Comparison of ENCODE assay signal across 8 mouse cellular contexts in the genomic region with DNA sequence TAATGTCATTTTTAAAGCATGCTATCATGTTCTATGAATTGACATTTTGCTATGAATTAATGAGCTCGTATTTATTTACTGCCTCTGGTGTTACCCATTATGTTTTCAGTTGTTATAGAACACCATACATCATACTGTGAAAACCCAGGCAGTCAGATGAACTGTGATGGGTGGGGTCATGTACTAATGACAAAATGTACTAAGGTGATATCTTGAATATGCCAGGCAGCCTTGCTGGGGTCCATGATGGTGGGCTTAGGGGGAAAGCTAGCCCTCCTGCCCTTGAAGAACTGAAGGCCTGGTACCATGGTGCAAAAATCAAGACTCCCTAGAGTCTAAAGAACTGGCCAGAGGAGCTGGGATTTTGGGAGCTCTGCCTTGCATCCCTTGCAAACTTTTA. TPM values are rescaled to one million over a fixed set of nuclear protein-coding genes. Genes with fewer than 3 reads are reported as not detected.
DNase-seq lines count a peak whose midpoint lies in the region; ATAC-seq and TF ChIP-seq lines count a peak whose summit lies in the region.

No protein-coding gene starts in this region.

- H3K9me3 ChIP-seq in heart, postnatal 0 days (replicated peaks; ENCODE audit: control insufficient read depth, low read length), result no peaks in the 10 kb centered on the region
- no peaks in the 10 kb centered on the region for H3K9me3 ChIP-seq in forebrain, embryonic 16.5 days (ENCODE audit: control insufficient read depth, low read length)

- no peak for DNase-seq in heart, postnatal 0 days (ENCODE audit: low spot score)
- DNase-seq in heart, adult 9 months (ENCODE audit: low spot score in 2 of 2), result no peak
- DNase-seq in natural killer cell, adult 2 months (ENCODE audit: low spot score in 2 of 2), result no peak
- DNase-seq in layer of hippocampus, adult 18-20 months (ENCODE audit: low spot score in 2 of 2), result no peak
- no peak for DNase-seq in retina, postnatal 1 day

- no peaks in the 10 kb centered on the region for H3K27me3 ChIP-seq in heart, postnatal 0 days (ENCODE audit: control insufficient read depth, insufficient read depth, low read length)
- no peaks in the 10 kb centered on the region for H3K27me3 ChIP-seq in forebrain, embryonic 16.5 days (replicated peaks; ENCODE audit: control insufficient read depth, insufficient read depth, low read length)

- 0 out of 2 replicates have a peak, but pooled peaks cover 8% of the 10 kb centered on the region for H3K4me1 ChIP-seq in heart, postnatal 0 days (ENCODE audit: control insufficient read depth, insufficient read depth)
- peaks cover 15% of the 10 kb centered on the region for H3K4me1 ChIP-seq in bone marrow macrophage, adult 2 months (ENCODE audit: control insufficient read depth, insufficient read depth, low read length)
- peaks cover 16% of the 10 kb centered on the region for H3K4me1 ChIP-seq in forebrain, embryonic 16.5 days (replicated peaks; ENCODE audit: control insufficient read depth, insufficient read depth, low read length)

- H3K4me3 ChIP-seq in heart, postnatal 0 days (ENCODE audit: low read depth, low read length), result no peak overlapping the region
- H3K4me3 ChIP-seq in bone marrow macrophage, adult 2 months (ENCODE audit: insufficient read depth, low read length), result peak overlapping the region; percentile 9; the same call in 1 of the 2 replicates
- no peak overlapping the region for H3K4me3 ChIP-seq in forebrain, embryonic 16.5 days (replicated peaks; ENCODE audit: low read length)

- 87% methylated on average over 1 of the region's 1 CpGs for whole genome bisulfite sequencing in heart, postnatal 0 days
- WGBS in forebrain, embryonic 16.5 days, result 69% methylated on average over 1 of the region's 1 CpGs

- no peaks in the 10 kb centered on the region for H3K36me3 ChIP-seq in heart, postnatal 0 days (replicated peaks; ENCODE audit: control insufficient read depth, insufficient read depth, low read length)
- H3K36me3 ChIP-seq in forebrain, embryonic 16.5 days (ENCODE audit: control insufficient read depth, insufficient read depth), result no peaks in the 10 kb centered on the region

- ATAC-seq in heart, postnatal 0 days (ENCODE audit: insufficient read depth, low read depth), result no peak
- no peak for ATAC-seq in forebrain, embryonic 16.5 days
- ATAC-seq in megakaryocyte-erythroid progenitor cell, adult 5-6 weeks (replicated peaks; ENCODE audit: low FRiP score, low TSS enrichment, poor library complexity, severe bottlenecking), result 0 out of 2 replicates have a peak, but pooled peaks have one; percentile 9

- no peak for TF ChIP-seq CTCF in heart, postnatal 0 days (IDR thresholded peaks at IDR 0.05; ENCODE audit: low read depth)
- no peak for TF ChIP-seq CTCF in bone marrow macrophage, adult 2 months (IDR thresholded peaks at IDR 0.05; ENCODE audit: low read depth, low read length)

- TF ChIP-seq EP300 in heart, postnatal 0 days (IDR thresholded peaks at IDR 0.05; ENCODE audit: low read depth), result no peak

- peak overlapping the region; percentile 64; the same call in 1 of the 2 replicates for H3K4me2 ChIP-seq in heart, postnatal 0 days (ENCODE audit: low read depth, low read length)
- no peak overlapping the region for H3K4me2 ChIP-seq in forebrain, embryonic 16.5 days (ENCODE audit: low read length)

- 0 out of 2 replicates have a peak overlapping the region, but pooled peaks have one; percentile 20 for H3K9ac ChIP-seq in heart, postnatal 0 days (replicated peaks; ENCODE audit: low read depth, low read length)
- no peak overlapping the region for H3K9ac ChIP-seq in forebrain, embryonic 16.5 days (replicated peaks; ENCODE audit: low read depth, low read length)

- 0 out of 2 replicates have a peak overlapping the region, but pooled peaks have one; percentile 39 for H3K27ac ChIP-seq in heart, postnatal 0 days (ENCODE audit: low read depth)
- H3K27ac ChIP-seq in bone marrow macrophage, adult 2 months (ENCODE audit: insufficient read depth, low read depth, low read length), result peak overlapping the region; percentile 56
- H3K27ac ChIP-seq in forebrain, embryonic 16.5 days (ENCODE audit: low read length), result peak overlapping the region; percentile 64

- TF ChIP-seq POLR2A in bone marrow macrophage, adult 2 months (IDR thresholded peaks at IDR 0.05; ENCODE audit: borderline replicate concordance, low read depth, low read length), result no peak

RNA-seq across cellular contexts. Expression of a gene that starts 8.0 kb away (rescaled TPM):
- total RNA-seq in heart, postnatal 0 days (2014; rRNA removed; ENCODE audit: low replicate concordance), result 13.7 and 16.6 TPM in 2 replicates
- 7.6 and 7.7 TPM in 2 replicates for polyA plus RNA-seq in heart, postnatal 0 days (2015; fragmentation: Nextera tagmentation; extraction: Ambion mirVana)
- 17.7 and 18.0 TPM in 2 replicates for polyA plus RNA-seq in bone marrow macrophage, adult 2 months (2012; ENCODE audit: insufficient read depth, insufficient read length, missing spikeins)
- 15.7 and 16.8 TPM in 2 replicates for polyA plus RNA-seq in forebrain, embryonic 16.5 days (2015; fragmentation: Nextera tagmentation; extraction: Ambion mirVana)
- total RNA-seq in megakaryocyte-erythroid progenitor cell, adult 5-6 weeks (2014; fragmentation: Nextera tagmentation), result 10.4 and 14.9 TPM in 2 replicates
- total RNA-seq in megakaryocyte-erythroid progenitor cell, adult 5-6 weeks (2017), result 34.5 and 36.1 TPM in 2 replicates
- total RNA-seq in layer of hippocampus, adult 18-20 months (2021), result 10 to 100 TPM; 16.8 to 17.4 TPM

RNA-seq across cellular contexts. Expression of a gene that starts 31.7 kb away (rescaled TPM):
- 236 and 375 TPM in 2 replicates for total RNA-seq in heart, postnatal 0 days (2014; rRNA removed; ENCODE audit: low replicate concordance)
- 771 and 839 TPM in 2 replicates for polyA plus RNA-seq in heart, postnatal 0 days (2015; fragmentation: Nextera tagmentation; extraction: Ambion mirVana)
- polyA plus RNA-seq in bone marrow macrophage, adult 2 months (2012; ENCODE audit: insufficient read depth, insufficient read length, missing spikeins), result 735 and 768 TPM in 2 replicates
- polyA plus RNA-seq in forebrain, embryonic 16.5 days (2015; fragmentation: Nextera tagmentation; extraction: Ambion mirVana), result 2,124 and 2,140 TPM in 2 replicates
- total RNA-seq in megakaryocyte-erythroid progenitor cell, adult 5-6 weeks (2014; fragmentation: Nextera tagmentation), result 102 and 137 TPM in 2 replicates
- 509 and 519 TPM in 2 replicates for total RNA-seq in megakaryocyte-erythroid progenitor cell, adult 5-6 weeks (2017)
- 1,000 to 10,000 TPM; 2,031 to 2,127 TPM for total RNA-seq in layer of hippocampus, adult 18-20 months (2021)

RNA-seq across cellular contexts. Expression of a gene that starts 57.5 kb away (rescaled TPM):
- total RNA-seq in heart, postnatal 0 days (2014; rRNA removed; ENCODE audit: low replicate concordance), result 52.4 and 163 TPM in 2 replicates
- 192 and 202 TPM in 2 replicates for polyA plus RNA-seq in heart, postnatal 0 days (2015; fragmentation: Nextera tagmentation; extraction: Ambion mirVana)
- 164 and 166 TPM in 2 replicates for polyA plus RNA-seq in bone marrow macrophage, adult 2 months (2012; ENCODE audit: insufficient read depth, insufficient read length, missing spikeins)
- polyA plus RNA-seq in forebrain, embryonic 16.5 days (2015; fragmentation: Nextera tagmentation; extraction: Ambion mirVana), result 275 and 276 TPM in 2 replicates
- total RNA-seq in megakaryocyte-erythroid progenitor cell, adult 5-6 weeks (2014; fragmentation: Nextera tagmentation), result 198 and 227 TPM in 2 replicates
- 293 and 383 TPM in 2 replicates for total RNA-seq in megakaryocyte-erythroid progenitor cell, adult 5-6 weeks (2017)
- 100 to 1,000 TPM; 186 to 195 TPM for total RNA-seq in layer of hippocampus, adult 18-20 months (2021)
